Mouse (Mus musculus) layer of hippocampus, adult 18-20 months (tissue): ENCODE results near the gene Fcgr1. TPM values are rescaled to one million over a fixed set of nuclear protein-coding genes. Genes with fewer than 3 reads are reported as not detected.
"Not testable (repeated sequence)": the region's sequence is repeated elsewhere in the genome, so short reads cannot be mapped to it uniquely, and the experiment has no call there.

Experiments used
- DNase-seq, 2 experiments: peaks; one replicate each; pipeline ENCODE4 v3.0.0; 2022; ENCODE audit warnings: low spot score in 2 of 2
- long read RNA-seq: library from polyadenylated mRNA; stranded (forward); transcript quantifications from one replicate; pipeline ENCODE4 v2.0.0, GENCODE M21; 2021
- total RNA-seq, 2 experiments: library from RNA; stranded (reverse); gene quantifications; 2 replicates each; pipeline ENCODE4 v1.2.3; 2021

The Fcgr1 gene
- total RNA-seq: 1 to 10 TPM; 1.9 to 3.8 TPM
- long read RNA-seq: 0 reads

DNA sequence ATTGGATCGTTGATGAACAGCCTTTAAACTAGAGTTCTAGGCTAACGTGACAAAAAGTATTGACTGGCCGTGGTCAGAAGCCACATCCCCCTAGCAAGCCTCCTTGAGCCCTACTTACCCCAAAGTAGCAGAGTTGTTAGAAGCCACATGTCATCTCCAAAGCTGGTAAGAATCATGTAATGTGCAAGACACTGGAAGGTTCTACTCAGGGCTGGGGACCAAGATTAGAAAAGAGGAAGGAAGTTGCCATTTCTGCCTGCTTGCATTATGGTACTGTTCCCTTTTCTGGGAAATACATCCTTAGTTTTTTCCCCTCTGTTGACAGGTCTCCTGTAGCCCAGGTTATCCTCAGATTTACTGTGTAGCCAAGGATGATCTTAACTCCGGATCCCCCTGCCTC is at the start of gene Fcgr1:
Gene Fcgr1 (minus strand): TSS at position 183 of the 400 bp plus-strand sequence.
- no peak for DNase-seq

DNA sequence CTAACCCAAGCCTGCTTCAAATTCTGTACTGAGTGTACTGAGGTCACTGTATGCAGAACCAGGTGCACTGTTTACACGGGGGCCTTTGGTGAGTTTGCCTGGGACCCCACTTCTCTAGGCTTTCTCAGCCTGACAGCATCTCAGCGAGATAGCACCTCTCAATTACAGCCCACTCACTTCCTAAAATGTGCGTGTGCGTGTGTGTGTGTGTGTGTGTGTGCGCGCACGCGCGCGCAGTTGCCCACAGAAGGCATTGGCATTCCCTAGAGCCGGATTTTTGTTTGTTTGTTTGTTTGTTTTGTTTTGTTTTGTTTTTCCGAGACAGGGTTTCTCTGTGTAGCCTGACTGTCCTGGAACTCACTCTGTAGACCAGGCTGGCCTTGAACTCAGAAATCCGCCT is 48.9 kb upstream of the Fcgr1 start:
- DNase-seq: not testable (repeated sequence)

DNA sequence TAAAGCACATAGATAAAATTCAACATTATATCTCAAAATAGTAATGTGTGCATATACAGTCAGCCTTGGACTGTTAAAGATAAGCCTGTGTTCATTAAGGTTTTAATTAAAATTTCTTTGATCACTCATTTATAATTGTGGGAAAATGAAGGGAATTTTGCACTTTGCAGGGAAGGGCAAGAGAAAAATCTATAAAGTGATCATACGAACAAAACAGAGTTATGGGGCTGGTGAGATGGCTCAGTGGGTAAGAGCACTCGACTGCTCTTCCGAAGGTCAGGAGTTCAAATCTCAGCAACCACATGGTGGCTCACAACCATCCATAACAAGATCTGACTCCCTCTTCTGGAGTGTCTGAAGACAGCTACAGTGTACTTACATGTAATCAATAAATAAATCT is 48.3 kb upstream of the Fcgr1 start:
- not testable (repeated sequence) for DNase-seq

DNA sequence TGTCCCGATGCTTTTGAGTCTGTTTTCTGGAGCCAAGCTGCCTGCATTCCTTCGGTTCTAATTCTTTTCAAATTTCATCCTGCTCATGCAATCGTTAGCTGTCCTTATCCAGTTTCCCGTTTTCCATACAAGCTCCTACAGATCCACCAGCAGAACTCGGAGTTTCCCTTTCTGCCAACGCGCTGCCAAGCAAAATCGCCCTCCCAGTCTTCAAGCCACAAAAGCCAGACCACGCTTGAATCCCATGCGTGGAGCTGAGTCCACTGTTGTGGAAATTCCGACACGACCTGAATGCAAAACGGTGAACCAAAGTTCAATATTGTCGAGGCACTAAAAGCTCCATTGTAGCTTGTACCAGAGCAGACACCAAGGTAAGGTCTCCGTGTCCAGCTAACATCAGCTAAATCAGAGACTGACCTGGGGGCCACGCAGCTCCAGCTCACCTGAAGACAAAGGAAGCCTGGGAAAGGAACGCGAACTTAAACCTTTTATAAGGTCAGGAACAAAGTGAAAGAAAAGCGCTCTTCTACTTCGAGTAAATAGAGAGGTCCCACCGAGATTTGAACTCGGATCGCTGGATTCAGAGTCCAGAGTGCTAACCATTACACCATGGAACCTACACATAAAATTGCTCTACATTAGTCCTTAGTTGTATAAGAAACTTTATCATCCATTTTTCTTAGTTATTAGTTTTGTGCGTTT is 47.0 kb upstream of the Fcgr1 start:
- DNase-seq: no peak

DNA sequence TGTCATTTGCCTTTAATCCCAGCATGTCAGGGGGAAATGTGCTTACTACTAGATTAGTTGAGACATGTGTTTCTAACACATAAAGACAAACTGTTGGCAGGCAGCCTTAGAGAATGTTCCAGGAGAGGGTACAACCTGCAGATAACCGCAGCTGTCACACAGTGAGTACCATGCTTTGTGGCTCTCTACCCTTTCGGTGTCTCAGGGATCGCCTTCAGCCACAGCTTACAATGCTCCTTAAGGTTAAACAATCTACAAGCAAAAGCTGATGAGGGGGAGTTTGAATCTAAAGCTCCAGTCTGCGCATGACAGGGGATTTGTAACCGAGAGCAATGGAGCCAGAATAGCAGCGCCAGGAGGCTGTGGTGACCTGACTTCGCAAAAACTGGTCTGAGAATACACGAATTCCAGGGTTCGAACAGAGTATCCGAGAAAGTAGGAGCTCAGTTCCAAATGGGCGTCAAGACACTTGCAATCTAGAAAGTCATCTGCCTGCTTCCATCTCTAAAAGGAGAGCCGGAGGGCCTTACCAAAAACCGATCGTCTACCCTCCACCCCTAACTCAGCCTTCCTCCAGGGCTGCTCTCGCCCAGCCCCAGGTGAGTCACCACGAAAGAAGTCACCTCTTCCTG is 45.2 kb upstream of the Fcgr1 start:
- DNase-seq: no peak

DNA sequence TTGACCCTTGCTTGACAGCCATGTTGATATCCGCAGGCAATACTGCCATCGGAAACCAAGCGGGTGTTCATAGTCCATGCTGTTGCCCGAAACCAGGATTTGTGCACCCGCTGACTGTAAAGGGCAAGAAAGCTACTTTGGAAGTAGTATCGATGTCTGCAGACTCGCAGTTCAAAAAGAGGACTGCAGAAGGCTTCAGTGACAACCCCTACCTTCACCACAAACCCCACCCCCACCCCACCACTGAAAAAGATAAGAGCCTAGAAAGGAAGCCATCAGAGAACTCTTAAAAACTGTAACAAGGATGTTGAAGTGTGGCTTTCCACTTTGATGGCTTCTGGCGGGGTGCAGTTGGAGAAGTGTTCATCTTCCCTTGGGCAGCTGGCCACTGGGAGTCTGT is 44.3 kb upstream of the Fcgr1 start:
- no peak for DNase-seq

DNA sequence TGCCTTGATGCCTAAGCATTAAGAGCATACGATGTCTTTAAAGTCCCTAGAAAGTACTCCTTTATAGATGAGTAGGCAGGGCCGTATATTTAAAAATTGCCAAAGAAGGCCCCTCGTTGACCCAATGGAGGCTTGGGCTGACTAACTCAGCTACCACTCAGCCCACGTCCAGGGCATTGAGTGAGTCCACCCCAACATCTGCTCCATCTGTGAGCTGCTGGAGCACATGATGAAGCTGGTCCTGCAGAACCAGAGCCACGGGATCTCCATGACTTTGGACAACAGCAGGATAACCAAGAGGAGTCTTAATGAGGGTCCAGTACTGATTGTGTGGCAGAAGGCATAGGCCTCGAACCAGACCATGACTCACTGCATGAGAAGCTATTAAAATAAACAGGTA is 43.5 kb upstream of the Fcgr1 start:
- DNase-seq: no peak

DNA sequence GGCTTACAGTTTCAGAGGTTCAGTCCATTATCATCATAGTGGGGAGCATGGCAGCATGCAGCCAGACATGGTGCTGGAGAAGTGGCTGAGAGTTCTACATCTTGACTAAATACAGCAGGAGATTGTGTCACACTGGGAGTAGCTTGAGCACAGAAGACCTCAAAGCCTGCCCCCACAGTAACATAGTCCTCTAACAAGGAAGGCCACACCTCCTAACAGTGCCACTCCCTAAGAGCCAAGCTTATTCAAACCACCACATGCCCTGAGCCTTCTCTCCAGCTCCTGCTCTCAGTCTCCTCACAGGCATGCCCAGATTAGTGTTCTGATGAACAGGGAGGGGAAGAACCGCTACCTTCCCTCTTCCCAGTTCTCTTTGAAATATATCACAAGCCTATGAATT is 42.9 kb upstream of the Fcgr1 start:
- no peak for DNase-seq

DNA sequence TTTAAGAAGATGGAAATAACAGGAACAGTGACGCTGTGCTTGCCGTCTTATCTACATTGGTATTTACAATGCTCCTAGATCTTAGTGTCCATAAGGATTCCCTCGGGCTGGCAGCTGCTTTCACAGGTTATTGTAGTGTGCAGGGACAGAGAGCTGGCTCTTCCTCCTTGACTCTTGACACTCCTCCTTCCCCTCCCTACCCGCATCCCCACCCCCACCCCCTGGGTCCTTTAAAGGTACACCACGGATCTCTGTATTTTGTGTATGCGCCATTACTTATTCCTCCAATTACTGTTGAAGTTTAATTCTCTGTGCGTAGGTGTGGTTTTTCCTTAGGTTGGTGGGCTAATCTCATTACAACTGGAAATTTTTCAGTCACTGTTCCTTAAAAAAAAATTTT is 41.8 kb upstream of the Fcgr1 start:
- DNase-seq: no peak

DNA sequence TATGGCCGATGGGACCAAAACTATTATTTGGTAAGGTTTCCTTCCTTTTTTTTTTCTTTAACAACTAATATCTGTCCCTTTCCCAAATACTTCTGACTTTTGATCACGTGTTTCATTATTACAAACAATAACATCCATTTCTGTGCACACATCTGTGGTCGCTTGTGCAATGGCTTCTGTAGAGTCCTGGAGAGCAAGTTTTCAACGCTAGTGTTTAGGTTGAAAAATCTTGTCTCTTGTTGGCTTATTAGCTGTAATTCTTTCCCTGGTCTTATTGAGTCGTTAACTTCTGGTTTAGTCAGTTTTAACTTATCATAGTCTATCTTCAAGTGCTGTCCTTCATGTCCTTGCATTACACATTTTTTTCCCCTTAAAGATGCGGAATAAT is 41.4 kb upstream of the Fcgr1 start:
- no peak for DNase-seq

DNA sequence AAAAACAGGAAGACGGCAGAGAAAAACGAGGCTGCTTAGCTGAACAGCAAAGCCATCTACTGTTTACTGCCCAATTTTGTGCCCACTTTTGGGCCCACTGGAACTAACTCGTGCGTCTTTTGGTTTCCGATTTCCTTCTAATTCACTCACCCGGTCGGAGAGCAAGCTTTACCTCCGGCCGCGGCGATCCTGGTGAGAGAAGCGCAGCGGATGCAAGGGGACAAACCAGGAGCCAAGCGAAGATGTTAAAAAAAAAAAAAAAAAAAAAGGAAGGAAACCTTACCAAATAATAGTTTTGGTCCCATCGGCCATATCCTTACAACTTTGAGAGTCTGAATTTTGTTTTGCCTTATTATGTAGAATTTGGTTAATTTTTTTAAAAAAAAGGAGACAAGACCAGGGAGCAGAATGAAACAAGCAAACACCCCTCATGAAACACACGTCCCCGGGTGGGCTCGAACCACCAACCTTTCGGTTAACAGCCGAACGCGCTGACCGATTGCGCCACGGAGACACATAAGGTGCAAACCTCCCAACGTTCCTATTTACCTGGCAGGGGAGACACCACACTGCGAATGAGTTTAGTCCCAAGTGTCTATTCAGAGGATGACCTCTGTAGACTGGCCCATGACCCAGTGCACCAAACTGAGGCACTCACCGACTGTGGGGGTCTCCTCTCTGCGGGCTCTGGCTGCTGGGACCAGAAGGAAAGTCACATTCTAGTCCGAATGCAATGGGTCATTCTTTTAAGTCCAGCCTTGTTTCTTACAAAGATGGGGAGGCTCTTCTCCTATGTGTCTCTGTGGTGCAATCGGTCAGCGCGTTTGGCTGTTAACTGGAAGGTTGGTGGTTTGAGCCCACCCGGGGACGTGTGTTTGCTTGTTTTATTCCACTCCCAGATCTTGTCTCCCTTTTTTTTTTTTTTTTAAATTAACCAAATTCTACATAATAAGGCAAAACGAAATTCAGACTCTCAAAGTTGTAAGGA is 40.7 kb upstream of the Fcgr1 start:
- DNase-seq: no peak

DNA sequence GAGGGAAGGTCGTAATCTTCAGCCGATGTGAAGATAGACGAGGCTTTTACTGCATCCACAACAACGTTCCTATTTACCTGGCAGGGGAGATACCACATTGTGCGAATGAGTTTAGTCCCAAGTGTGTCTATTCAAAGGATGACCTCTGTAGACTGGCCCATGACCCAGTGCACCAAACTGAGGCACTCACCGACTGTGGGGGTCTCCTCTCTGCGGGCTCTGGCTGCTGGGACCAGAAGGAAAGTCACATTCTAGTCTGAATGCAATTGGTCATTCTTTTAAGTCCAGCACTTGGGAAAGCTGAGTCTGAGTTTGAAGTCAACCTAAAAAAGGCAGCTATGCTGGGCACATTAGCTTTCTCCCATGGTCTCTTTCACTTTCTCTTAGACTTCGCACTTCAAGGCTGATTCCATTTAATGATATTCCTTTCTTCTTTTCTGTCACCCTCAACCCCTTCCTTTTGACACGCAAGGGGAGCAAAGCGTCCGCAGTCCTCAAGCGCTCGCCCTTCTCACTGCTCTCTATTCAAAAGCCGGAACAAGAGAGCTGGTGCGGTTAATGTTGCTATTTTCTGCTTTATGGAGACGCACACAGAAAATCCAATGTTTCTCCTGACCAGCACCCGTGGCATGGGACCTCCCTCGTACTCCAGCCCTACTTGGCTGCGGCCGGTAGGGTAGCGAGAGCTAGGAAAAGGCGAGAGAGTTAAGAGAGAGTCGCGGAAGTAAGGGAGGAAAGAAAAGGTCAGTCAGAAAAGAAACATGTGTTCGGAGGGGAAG is 39.8 kb upstream of the Fcgr1 start:
- no peak for DNase-seq

DNA sequence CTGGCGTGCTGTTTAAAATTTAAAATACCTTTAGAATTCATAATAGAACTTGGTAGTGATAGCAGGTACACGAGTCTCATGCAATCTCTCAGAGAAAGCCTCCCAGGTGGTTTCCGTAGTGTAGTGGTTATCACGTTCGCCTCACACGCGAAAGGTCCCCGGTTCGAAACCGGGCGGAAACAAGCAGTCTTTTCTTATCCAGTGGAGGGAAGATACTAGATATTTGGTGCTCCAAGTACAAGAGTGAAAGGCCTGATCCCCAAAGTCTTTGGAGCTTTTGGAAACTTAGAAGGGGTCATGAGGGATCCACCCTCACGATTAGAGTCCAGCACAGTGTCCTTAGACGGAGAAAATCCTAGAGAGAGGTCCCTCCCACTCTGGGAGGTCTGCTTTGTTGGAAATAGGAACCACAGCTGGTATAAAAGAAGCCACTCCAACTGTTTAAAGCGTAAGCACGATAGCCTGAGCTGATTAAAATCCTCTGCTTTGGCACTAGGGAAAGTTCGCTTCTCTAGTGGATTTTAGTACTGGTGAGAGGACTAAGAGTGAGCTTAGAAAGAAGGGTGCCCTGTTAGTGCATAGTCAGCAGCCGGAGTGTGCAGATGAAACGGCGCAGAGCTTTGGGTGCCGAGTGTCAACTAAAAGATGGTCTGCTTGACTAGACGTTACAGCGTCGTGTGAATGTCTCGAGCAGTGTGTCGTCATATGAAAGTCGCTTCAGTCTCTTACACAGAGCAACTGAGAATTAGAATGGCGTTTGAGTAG is 39.0 kb upstream of the Fcgr1 start:
- no peak for DNase-seq

DNA sequence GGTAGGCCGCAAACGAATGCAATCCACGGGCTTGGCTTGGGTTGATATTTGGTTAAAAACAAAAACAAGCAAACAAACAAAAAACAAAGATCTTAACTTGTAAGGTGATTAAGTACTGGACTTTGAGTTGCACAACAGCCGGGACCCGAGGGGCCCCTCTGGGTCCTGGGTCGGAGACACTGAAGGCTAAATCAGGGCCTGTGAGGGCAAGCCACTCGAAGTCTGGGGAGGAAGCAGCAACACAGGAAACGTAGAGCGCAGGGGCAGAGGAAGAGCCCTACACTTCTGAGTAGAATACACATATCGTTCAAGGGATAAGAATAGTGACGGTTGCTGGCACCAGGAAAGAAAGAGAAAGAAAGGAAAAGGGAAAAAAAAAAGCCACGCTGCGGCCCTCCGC is 38.2 kb upstream of the Fcgr1 start:
- no peak for DNase-seq

DNA sequence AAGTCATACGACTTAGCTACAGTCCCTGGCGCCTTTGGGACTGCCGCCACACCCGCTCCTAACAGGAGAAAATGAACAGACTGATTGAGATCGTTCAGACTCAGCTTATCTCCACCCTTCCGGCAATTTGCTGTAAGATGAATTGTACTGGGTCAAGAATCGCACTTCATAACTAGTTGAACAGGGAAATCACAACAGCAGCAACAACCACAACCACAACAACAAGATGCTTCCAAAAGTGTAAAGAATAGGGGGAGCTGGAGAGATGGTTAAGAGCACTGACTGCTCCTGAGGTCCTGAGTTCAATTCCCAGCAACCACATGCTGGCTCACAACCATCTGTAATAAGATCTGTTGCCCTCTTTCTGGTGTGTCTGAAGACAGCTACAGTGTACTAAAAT is 37.7 kb upstream of the Fcgr1 start:
- DNase-seq: no peak

DNA sequence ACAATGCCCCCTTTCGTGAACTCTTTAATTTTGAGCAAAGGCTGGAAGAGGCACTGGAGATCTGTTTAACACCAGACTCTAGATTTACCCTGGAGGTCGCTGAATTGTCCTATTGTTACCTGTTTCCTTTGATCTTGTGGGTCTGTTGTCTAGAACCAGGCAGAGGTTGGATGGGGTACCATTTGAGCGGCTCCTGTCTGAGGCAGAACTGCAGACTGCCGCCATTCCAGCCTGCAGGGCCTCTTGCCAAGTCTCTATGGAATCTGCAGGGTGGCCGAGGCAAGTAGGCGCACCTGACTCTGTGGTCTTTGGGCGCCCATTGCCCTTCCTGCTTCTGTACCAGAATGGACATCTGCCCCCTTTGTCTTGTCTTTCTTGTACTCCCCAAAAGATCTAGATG is 36.8 kb upstream of the Fcgr1 start:
- DNase-seq: no peak

DNA sequence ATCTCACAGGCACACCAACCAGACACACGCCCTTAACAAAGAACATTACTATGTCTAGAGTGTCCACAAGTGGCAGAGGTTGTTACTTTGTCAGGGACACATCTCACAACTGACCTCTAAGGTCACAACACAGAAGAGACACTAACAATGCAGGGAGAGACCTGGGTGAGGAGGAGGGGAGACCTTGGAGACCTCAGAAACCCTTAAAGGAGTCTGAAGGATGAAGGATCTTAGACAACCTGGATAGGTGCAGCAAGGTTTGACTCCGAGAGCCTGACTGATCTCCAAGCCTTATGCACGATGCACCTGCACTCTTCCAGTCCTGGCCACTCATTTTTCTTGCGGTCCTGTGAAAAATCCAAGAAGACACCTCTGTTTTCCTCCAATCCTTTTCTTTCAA is 36.4 kb upstream of the Fcgr1 start:
- DNase-seq: no peak

DNA sequence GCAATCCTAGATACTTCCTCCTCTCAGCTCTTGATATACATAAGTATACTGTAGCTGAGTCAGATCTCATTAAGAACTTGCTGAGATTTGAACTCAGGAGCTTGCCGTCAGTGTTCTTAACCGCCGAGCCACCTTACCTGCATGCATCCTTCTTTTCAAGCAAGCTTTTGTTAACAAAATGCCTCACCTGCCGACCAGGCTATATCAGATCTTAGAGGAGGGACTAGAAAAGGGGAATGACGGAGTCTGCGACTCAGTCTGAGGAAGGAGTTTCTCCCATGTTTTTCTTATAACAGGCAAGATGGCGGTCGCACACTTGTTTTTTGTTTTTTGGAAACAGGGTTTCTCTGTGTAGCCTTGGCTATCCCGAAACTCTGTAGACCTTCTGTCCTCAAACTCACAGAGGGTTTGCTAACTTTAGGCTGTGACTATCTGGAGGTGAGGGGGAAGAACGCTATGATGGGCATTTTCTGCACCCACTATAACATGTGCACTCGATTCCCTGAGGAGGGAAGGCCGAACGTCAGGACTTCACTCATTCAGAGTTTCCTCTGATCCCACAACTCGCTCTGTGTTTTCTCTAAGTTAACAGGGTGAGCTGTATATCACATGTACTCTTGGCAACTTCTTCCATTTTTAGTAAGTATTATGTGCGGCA is 35.1 kb upstream of the Fcgr1 start:
- no peak for DNase-seq

DNA sequence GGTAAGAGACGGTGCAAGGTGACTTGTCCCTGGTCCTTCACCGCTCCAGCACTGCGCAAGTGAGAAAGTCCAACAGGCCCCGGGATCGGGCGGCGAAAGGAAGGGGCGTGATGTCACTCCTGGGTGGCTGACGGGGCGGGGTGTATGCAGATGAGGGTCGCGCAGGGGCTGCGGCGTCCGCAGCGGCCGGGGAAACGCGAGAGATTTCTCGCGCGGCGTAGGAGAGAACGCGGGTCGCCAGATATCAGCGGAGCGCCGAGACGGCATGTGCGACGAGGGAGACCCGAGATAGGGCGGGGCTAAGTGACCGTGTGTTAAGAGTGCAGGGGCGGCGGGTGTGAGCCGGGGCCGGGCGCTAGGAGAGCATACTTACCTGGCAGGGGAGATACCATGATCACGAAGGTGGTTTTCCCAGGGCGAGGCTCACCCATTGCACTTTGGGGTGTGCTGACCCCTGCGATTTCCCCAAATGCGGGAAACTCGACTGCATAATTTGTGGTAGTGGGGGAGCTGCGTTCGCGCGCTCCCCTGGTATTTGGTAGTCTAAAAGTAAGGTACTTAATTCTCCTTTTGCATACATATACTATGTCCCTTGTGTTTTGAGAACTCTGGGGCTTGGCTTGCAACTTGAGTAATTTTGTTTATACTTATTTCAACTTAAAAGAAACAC is 34.4 kb upstream of the Fcgr1 start:
- DNase-seq: not testable (repeated sequence)
